Mouse (Mus musculus) limb, embryonic 10.5 days (tissue): ENCODE data around the gene Gpcpd1. TPM values are rescaled to one million over a fixed set of nuclear protein-coding genes. Genes with fewer than 3 reads are reported as not detected.
"Not testable (repeated sequence)": the region's sequence is repeated elsewhere in the genome, so short reads cannot be mapped to it uniquely, and the experiment has no call there.

Source experiments
- DNase-seq: peaks from one replicate; pipeline ENCODE4 v3.0.0-alpha.2; 2017; ENCODE audit warnings: low spot score
- H3K27ac ChIP-seq: fragments of 300-500 bp; sonication (generic); 2 replicates; pipeline ENCODE4 v1.5.1; 2016; ENCODE audit warnings: mild to moderate bottlenecking
- H3K27me3 ChIP-seq: fragments of 300-500 bp; sonication (generic); 2 replicates; pipeline ENCODE4 v1.6.1; 2016; ENCODE audit warnings: low read depth, mild to moderate bottlenecking; ENCODE audit not compliant: poor library complexity, severe bottlenecking
- H3K36me3 ChIP-seq: fragments of 300-500 bp; sonication (generic); 2 replicates; pipeline ENCODE4 v1.6.1; 2016; ENCODE audit warnings: mild to moderate bottlenecking, moderate library complexity
- H3K4me1 ChIP-seq: fragments of 300-500 bp; sonication (generic); 2 replicates; pipeline ENCODE4 v1.6.1; 2016
- H3K4me3 ChIP-seq: fragments of 300-500 bp; sonication (generic); 2 replicates; pipeline ENCODE4 v1.5.1; 2016; ENCODE audit warnings: mild to moderate bottlenecking, moderate library complexity
- H3K9me3 ChIP-seq: fragments of 300-500 bp; sonication (generic); replicated peaks from 2 replicates; pipeline ENCODE4 v1.6.1; 2016; ENCODE audit warnings: mild to moderate bottlenecking
- WGBS: fragments of 180-500 bp; shearing (Covaris S2); methylation state at CpG from one replicate; pipeline ENCODE4 v1.1.7; 2016; 5-methylcytosine and 5-hydroxymethylcytosine counted together
- polyA plus RNA-seq: library from polyadenylated mRNA; unstranded; fragments of >200 nt; fragmentation: Nextera tagmentation; extraction: Ambion mirVana; gene quantifications from 2 replicates; pipeline ENCODE4 v1.2.1, GENCODE M21; 2016

Gene Gpcpd1
- polyA plus RNA-seq, 1 experiment from 2014 or later = 29.4 TPM

DNA sequence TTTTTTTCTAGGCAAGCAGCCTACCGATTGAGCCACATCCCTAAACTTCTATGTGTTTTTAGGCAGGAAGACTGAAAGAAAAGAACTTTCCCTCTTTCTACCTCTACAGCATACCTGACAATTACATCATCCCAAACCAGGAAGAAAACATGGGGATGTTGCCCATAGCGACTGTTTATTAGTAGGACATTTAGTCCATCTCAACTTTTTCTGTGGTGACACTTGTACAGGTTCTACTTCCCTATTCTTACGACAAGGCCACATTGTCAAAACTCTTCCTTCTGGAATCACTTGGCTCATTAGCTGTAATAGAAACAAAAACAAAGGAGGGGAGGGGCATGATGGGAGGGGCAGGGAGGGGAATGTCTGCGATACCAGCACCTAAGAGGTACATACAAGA lies 12.6 kb upstream of the Gpcpd1 start:
- 92% methylated on average over 4 of the region's 4 CpGs for WGBS
- Histone ChIP-seq H3K27me3 (no peaks in the 10 kb centered on the region), H3K36me3 (no peaks in the 10 kb centered on the region)

DNA sequence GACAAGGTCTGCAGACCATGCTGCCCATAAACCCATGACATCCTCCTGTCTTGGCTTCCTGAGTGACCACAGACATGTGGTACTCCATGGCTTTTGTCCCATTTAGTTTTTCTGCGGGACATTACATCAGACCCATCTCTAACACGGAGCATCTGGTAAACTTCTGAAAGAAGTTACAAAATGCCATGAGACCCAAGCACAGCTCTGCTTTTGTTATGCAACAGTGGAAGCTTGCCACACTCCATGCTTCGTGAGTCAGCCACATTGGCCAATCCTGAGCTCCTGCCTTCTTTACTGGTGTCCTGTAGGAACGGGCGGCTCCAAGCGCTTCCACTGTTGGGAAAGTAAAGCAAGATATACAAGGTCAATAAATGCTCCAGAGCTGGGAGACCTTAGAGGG lies 11.6 kb upstream of the Gpcpd1 start:
- H3K27ac ChIP-seq = no peak overlapping the region
- H3K4me3 ChIP-seq = no peak overlapping the region
- DNase-seq = no peak
- H3K4me1 ChIP-seq = no peaks in the 10 kb centered on the region
- no peaks in the 10 kb centered on the region for H3K27me3 ChIP-seq
- H3K36me3 ChIP-seq = no peaks in the 10 kb centered on the region
- H3K9me3 ChIP-seq = no peaks in the 10 kb centered on the region
- WGBS = 90% methylated on average over 6 of the region's 6 CpGs

More for the DNA sequence above, 12.6 kb upstream of the Gpcpd1 start:
- Histone ChIP-seq H3K4me1 (no peaks in the 10 kb centered on the region), H3K4me3 (no peak overlapping the region), H3K9me3 (no peaks in the 10 kb centered on the region), H3K27ac (no peak overlapping the region)
- no peak for DNase-seq

DNA sequence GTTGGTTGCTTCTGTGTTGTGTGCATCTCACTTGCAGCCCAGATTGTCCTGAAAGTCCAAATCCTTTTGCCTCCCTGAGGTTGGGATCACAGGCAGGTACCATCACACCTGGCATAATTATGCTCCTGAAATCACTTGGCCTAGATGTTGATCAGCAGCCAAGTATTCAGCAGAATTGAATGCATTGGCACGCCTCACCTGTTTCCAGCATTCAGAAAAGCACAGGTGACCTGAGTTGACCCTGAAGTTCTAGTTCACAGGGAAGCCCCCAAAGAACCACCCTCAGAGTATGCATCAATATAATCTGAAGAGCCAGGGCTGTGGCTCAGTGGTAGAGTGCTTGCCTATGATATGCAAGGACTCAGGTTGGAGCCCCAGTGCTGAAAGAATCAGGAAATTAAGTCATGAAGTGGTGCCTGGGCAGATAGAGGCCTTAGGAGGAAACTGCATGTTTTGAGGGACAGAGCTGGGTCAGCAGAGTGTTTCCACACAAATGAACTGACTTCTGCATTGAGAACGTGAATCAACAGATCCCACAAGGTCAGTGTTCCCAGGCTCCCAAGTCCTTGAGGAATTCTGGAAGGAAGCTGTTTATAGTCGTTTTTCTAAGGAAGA lies 10.4 kb upstream of the Gpcpd1 start:
- whole genome bisulfite sequencing = 87% methylated on average over 3 of the region's 3 CpGs
- Histone ChIP-seq H3K36me3 (no peaks in the 10 kb centered on the region), H3K4me3 (no peak overlapping the region)

DNA sequence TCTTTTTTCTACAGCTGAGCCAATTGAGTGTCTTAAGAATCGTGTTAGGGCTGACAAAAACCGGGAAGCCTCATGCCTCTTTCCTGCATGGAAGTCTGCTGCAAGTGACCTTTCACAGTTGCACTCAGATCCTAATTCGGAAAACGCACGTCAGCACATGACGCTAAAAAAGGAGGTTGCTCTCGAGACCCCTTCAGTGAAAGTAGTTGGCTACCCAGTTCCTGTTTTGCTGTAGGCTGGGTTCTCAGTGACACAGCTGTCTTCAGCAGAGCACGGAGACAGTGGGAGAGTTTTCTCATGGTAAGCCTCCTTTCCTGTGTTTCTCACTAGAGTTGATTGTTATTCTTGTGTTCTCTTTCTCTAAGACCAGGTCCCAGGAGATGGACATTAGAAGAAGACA lies 9.7 kb upstream of the Gpcpd1 start:
- H3K4me3 ChIP-seq = no peak overlapping the region
- H3K27ac ChIP-seq = no peak overlapping the region
- WGBS = 83% methylated on average over 8 of the region's 8 CpGs
- no peaks in the 10 kb centered on the region for H3K9me3 ChIP-seq
- no peaks in the 10 kb centered on the region for H3K4me1 ChIP-seq
- no peaks in the 10 kb centered on the region for H3K36me3 ChIP-seq
- no peaks in the 10 kb centered on the region for H3K27me3 ChIP-seq
- no peak for DNase-seq

More for the DNA sequence above, 10.4 kb upstream of the Gpcpd1 start:
- Histone ChIP-seq H3K27me3 (no peaks in the 10 kb centered on the region), H3K9me3 (no peaks in the 10 kb centered on the region), H3K27ac (no peak overlapping the region), H3K4me1 (no peaks in the 10 kb centered on the region)
- DNase-seq = no peak

DNA sequence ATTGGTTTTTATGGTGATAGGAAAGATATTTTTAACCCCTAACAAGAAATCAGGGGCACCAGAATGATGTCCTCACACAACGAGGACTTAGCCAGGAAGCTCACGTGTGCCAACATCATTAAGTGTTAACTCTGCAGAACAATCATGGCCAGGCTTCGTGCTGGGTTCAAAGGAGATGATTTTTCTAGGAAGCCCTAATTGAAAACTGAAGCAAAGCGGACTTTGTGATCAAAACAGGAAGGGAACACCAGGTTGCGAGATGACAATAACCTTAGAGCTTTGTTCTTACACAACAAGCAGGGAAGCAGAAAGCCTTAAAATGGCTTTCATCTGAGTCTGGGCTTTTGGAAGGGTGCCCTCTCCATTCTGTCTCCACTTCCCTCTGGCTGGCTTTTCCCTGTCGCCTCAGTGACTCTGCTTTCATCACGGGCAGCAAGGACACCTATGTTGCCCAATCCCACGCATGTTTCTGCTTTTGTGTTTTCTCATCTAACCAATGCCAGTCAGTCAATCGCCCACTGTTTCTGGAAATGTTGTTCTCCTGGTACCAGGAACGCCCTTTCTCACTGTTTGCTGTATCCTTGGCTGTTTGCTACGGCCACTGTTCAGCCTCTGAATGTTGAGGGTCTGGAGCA lies 8.2 kb upstream of the Gpcpd1 start:
- Histone ChIP-seq H3K36me3 (no peaks in the 10 kb centered on the region), H3K4me1 (no peaks in the 10 kb centered on the region)
- 83% methylated on average over 11 of the region's 11 CpGs for WGBS

DNA sequence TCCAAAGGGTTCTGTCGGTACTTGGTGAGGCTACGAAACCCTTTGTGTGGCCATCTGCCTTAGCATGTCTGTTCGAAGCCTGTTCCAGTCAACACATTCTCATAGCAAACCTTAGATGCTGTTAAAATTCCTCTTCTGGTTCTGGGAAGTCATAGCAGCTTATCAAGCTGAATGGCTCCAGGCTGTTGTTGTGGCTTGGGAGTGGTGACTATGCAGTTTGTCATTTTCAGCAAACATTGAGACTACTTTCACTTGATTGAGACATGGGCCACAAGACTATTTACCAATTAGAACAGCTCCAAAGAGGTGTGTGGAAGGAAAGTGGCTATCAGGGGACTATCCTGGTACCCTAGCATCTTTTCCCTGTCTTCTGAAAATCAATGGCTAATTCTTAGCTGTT lies 4.6 kb upstream of the Gpcpd1 start:
- Histone ChIP-seq H3K36me3 (no peaks in the 10 kb centered on the region), H3K27ac (no peak overlapping the region), H3K4me3 (no peak overlapping the region), H3K9me3 (no peaks in the 10 kb centered on the region), H3K27me3 (no peaks in the 10 kb centered on the region), H3K4me1 (peaks cover 7% of the 10 kb centered on the region)
- WGBS = 94% methylated on average over 3 of the region's 3 CpGs
- DNase-seq = no peak

More for the DNA sequence above, 8.2 kb upstream of the Gpcpd1 start:
- Histone ChIP-seq H3K9me3 (no peaks in the 10 kb centered on the region), H3K4me3 (no peak overlapping the region), H3K27me3 (no peaks in the 10 kb centered on the region), H3K27ac (no peak overlapping the region)
- no peak for DNase-seq

DNA sequence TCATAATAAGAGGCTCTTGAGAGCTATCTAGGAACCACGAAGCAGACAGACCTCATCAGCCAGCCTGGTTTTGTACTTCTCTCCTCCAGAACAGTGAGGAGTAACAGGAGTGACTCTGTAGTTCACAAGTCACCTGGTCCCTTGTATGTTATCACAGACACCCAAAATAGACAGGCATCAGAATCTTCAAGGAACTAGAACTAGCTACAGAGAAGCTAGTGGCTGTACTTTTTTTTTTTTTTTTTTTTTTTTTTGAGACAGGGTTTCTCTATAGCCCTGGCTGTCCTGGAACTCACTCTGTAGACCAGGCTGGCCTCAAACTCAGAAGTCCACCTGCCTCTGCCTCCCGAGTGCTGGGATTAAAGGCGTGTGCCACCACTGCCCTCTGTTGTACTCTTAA lies 4.0 kb upstream of the Gpcpd1 start:
- not testable (repeated sequence) for H3K27me3 ChIP-seq, H3K9me3 ChIP-seq, H3K4me1 ChIP-seq, DNase-seq, H3K27ac ChIP-seq, H3K36me3 ChIP-seq, H3K4me3 ChIP-seq
- WGBS = 88% methylated on average over 3 of the region's 3 CpGs

DNA sequence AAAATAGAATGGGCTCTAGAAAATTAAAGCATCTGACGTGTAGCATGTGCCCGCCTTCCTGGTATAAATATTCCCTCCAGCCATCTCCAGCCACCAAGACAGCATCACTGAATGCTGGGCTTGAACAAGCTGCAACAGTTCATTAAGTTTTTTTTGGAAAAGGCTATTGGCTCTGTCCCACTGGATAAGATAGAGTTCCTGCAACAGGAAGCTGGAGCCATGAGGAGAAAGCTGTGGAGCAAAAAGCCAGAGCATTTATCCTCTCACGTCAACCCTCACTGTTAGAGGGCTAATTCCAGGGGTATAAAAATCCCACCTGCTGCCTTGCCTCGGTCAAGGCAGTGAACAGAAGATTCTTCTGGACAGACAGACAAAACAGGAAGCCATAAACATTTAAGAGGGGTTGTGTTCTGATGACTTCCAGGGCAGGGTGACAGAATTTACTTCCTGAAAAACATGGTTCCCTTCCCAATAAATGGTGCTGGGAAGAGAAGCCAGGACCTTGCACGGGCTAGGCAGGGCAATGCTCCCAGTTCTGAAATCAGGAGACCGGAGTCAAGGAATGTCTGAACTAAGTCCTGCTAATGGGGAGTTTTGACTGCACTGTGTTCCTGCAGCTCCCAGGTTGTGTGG lies 2.5 kb upstream of the Gpcpd1 start:
- no peaks in the 10 kb centered on the region for H3K9me3 ChIP-seq
- WGBS = 66% methylated on average over 6 of the region's 6 CpGs
- H3K36me3 ChIP-seq = no peaks in the 10 kb centered on the region
- no peak for DNase-seq
- H3K4me3 ChIP-seq = no peak overlapping the region
- H3K27ac ChIP-seq = no peak overlapping the region
- no peaks in the 10 kb centered on the region for H3K27me3 ChIP-seq
- H3K4me1 ChIP-seq = peaks cover 7% of the 10 kb centered on the region

DNA sequence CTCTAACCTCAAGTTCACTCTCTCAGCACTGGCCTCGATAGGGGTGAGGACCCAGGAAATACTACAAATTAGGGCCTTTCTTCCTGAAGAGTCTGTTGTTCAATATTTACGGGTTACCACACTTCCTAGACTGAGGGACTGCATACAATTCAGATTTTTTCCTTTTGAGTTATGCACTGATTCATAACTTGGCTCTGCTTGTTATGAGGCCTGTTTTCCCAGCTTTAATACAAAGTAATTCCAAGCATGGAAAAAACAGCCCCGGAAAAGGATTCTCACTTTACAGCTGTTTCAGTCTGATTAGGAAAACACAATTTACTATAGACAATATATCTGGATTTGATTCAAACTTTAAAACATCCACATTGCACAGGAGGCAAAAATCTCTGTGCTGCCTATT lies 1.5 kb downstream of the Gpcpd1 start:
- no peak for DNase-seq
- Histone ChIP-seq H3K4me1 (peaks cover 12% of the 10 kb centered on the region), H3K36me3 (no peaks in the 10 kb centered on the region), H3K27ac (no peak overlapping the region), H3K4me3 (no peak overlapping the region), H3K9me3 (no peaks in the 10 kb centered on the region), H3K27me3 (no peaks in the 10 kb centered on the region)
- WGBS = 84% methylated on average over 3 of the region's 3 CpGs

DNA sequence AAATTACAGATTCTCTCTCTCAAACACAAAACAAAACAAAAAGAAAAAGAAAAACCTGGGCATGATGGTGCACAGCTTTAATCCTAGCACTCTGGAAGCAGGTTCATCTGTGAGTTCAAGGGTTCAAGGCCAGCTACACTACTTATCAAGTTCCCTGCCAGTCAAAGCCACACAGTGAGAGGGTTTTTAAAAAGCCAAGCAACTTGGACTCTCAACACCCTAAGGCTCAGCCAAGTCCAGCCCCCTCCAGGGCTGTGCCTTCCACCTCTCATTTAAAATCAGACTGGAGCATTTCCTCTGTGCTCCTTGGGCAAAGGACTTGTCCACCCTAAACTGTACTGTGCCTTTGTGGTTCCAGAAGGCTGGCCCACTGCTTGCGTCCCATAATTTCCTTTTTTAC lies 3.3 kb downstream of the Gpcpd1 start:
- 94% methylated on average over 1 of the region's 1 CpGs for WGBS

DNA sequence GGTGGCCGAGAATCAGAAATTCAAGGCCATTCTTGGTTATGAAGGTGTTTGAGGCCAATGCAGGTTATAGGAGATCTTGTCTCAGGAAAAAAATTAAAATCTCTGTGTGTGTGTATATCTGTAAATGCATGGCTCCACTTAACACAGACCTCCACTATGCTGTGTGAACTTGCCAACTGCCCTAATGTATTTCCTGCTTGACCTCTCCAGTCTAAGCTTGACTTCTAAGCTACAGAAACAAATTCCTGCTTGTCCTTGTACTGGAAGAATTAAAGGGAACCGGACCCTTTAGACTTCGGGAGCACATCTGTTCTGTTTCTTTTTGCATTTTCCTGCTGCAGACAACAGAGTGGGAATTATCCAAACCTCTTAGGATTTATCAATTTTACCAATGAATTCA lies 4.4 kb downstream of the Gpcpd1 start:
- no peak overlapping the region for H3K4me3 ChIP-seq
- H3K36me3 ChIP-seq = no peaks in the 10 kb centered on the region
- H3K27ac ChIP-seq = no peak overlapping the region
- H3K27me3 ChIP-seq = no peaks in the 10 kb centered on the region
- H3K9me3 ChIP-seq = no peaks in the 10 kb centered on the region; the same call in 1 of the 2 replicates
- 87% methylated on average over 3 of the region's 3 CpGs for WGBS
- no peak for DNase-seq
- peaks cover 5% of the 10 kb centered on the region; the same call in 1 of the 2 replicates for H3K4me1 ChIP-seq

More for the DNA sequence above, 3.3 kb downstream of the Gpcpd1 start:
- H3K27me3 ChIP-seq = no peaks in the 10 kb centered on the region
- H3K4me1 ChIP-seq = peaks cover 5% of the 10 kb centered on the region; the same call in 1 of the 2 replicates
- H3K9me3 ChIP-seq = no peaks in the 10 kb centered on the region; the same call in 1 of the 2 replicates
- DNase-seq = no peak
- H3K36me3 ChIP-seq = no peaks in the 10 kb centered on the region
- H3K27ac ChIP-seq = no peak overlapping the region
- H3K4me3 ChIP-seq = no peak overlapping the region

DNA sequence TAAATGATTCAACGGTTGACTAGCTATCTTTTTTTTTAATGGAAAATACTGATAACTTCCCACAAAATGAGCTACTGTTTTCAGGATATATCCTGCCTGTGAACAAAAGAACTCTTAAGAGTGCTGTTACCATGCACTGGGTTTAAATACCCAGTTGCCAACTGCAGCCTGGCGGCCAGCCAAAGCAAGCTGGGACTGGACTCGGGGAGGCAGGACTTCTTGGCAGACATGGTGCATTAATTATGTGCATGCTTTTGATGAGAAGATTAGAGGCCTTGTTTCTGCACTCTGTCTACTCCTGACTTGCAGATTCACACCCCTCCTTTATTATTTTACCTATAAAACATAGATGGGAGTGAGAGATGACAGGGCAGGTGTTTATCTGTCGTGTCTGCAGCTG lies 5.3 kb downstream of the Gpcpd1 start:
- no peak for DNase-seq
- 78% methylated on average over 4 of the region's 4 CpGs for WGBS
- no peak overlapping the region for H3K4me3 ChIP-seq
- H3K27me3 ChIP-seq = no peaks in the 10 kb centered on the region
- no peaks in the 10 kb centered on the region; the same call in 1 of the 2 replicates for H3K9me3 ChIP-seq
- H3K36me3 ChIP-seq = no peaks in the 10 kb centered on the region
- H3K27ac ChIP-seq = no peak overlapping the region
- peaks cover 5% of the 10 kb centered on the region; the same call in 1 of the 2 replicates for H3K4me1 ChIP-seq

DNA sequence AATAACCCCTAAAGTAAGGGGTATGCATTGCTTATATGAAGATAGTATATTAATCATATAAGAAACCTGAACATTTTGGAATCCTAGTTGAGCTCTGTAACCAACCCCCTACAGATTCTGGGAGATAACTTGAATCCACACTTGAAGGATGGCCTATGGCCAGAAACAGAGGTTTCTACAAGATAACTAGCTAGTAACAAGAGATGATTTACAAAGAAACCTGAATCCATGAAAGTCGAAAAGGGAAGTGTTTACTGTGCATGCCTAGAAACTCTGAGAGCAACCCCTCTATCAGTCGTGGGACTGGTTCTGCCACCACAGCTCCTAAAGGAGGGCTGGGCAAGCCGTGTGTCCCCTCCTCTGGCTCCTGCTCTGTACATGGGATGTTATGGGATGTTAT lies 7.8 kb downstream of the Gpcpd1 start:
- Histone ChIP-seq H3K4me3 (no peak overlapping the region), H3K9me3 (no peaks in the 10 kb centered on the region; the same call in 1 of the 2 replicates), H3K36me3 (no peaks in the 10 kb centered on the region), H3K4me1 (peaks cover 24% of the 10 kb centered on the region), H3K27ac (no peak overlapping the region), H3K27me3 (no peaks in the 10 kb centered on the region)
- 88% methylated on average over 3 of the region's 3 CpGs for WGBS
- DNase-seq = no peak
